Mouse (Mus musculus) midbrain, embryonic 10.5 days (tissue): ENCODE results near the gene Chd2. TPM values are rescaled to one million over a fixed set of nuclear protein-coding genes. Genes with fewer than 3 reads are reported as not detected.

ENCODE experiments used
- DNase-seq: peaks from one replicate; pipeline ENCODE4 v3.0.0-alpha.2; 2017; ENCODE audit warnings: low spot score
- H3K27ac ChIP-seq: fragments of 300-500 bp; sonication (generic); replicated peaks from 2 replicates; pipeline ENCODE4 v1.5.1; 2016; ENCODE audit warnings: mild to moderate bottlenecking
- H3K27me3 ChIP-seq: fragments of 300-500 bp; sonication (generic); 2 replicates; pipeline ENCODE4 v1.6.1; 2016; ENCODE audit warnings: low read depth, mild to moderate bottlenecking; ENCODE audit not compliant: poor library complexity, severe bottlenecking
- H3K36me3 ChIP-seq: fragments of 300-500 bp; sonication (generic); 2 replicates; pipeline ENCODE4 v1.6.1; 2016; ENCODE audit warnings: mild to moderate bottlenecking, moderate library complexity
- H3K4me1 ChIP-seq: fragments of 300-500 bp; sonication (generic); 2 replicates; pipeline ENCODE4 v1.6.1; 2016
- H3K4me3 ChIP-seq: fragments of 300-500 bp; sonication (generic); 2 replicates; pipeline ENCODE4 v1.5.1; 2016; ENCODE audit warnings: mild to moderate bottlenecking, moderate library complexity
- H3K9me3 ChIP-seq: fragments of 300-500 bp; sonication (generic); replicated peaks from 2 replicates; pipeline ENCODE4 v1.6.1; 2016; ENCODE audit warnings: mild to moderate bottlenecking
- WGBS: fragments of 180-500 bp; shearing (Covaris S2); methylation state at CpG from one replicate; pipeline ENCODE4 v1.1.7; 2016; 5-methylcytosine and 5-hydroxymethylcytosine counted together
- polyA plus RNA-seq: library from polyadenylated mRNA; unstranded; fragments of >200 nt; fragmentation: Nextera tagmentation; extraction: Ambion mirVana; gene quantifications from 2 replicates; pipeline ENCODE4 v1.2.1, GENCODE M21; 2016

The Chd2 gene
- polyA plus RNA-seq, 1 experiment from 2014 or later, result 39.6 TPM

- Histone ChIP-seq H3K27ac (0 out of 2 replicates have a peak overlapping the region, but pooled peaks have one; percentile 97), H3K4me3 (peak overlapping the region; percentile 72; the same call in 1 of the 2 replicates), H3K36me3 (peaks cover 52% of the 10 kb centered on the region), H3K4me1 (peaks cover 16% of the 10 kb centered on the region), H3K9me3 (no peaks in the 10 kb centered on the region), H3K27me3 (no peaks in the 10 kb centered on the region)
- peak; percentile 10 for DNase-seq
- 80% methylated on average over 7 of the region's 7 CpGs for WGBS
Observed at GRCm38 (mm10) chr7:73542131-73542853, 662 bp upstream of the Chd2 start.

GRCm38 (mm10) chr7:73541079-73541390 lies 595 bp downstream of the Chd2 start:
- Histone ChIP-seq H3K36me3 (peaks cover 39% of the 10 kb centered on the region), H3K9me3 (no peaks in the 10 kb centered on the region), H3K27ac (peak overlapping the region; percentile 97), H3K4me1 (peaks cover 24% of the 10 kb centered on the region), H3K27me3 (no peaks in the 10 kb centered on the region), H3K4me3 (peak overlapping the region; percentile 72)
- no peak for DNase-seq
- WGBS, result under 1% methylated on average over 4 of the region's 4 CpGs

- Histone ChIP-seq H3K27me3 (no peaks in the 10 kb centered on the region), H3K9me3 (no peaks in the 10 kb centered on the region), H3K36me3 (peaks cover 38% of the 10 kb centered on the region), H3K4me1 (peaks cover 30% of the 10 kb centered on the region), H3K4me3 (peak overlapping the region; percentile 72), H3K27ac (peak overlapping the region; percentile 97)
- no peak for DNase-seq
- 6% methylated on average over 12 of the region's 12 CpGs for WGBS
Observed at GRCm38 (mm10) chr7:73540202-73541078, 1.2 kb downstream of the Chd2 start.

- no peaks in the 10 kb centered on the region for H3K27me3 ChIP-seq
- no peak for DNase-seq
Observed at GRCm38 (mm10) chr7:73539116-73539682, 2.4 kb downstream of the Chd2 start.

GRCm38 (mm10) chr7:73538424-73539079 lies 3.1 kb downstream of the Chd2 start:
- H3K9me3 ChIP-seq, result no peaks in the 10 kb centered on the region
- H3K36me3 ChIP-seq, result peaks cover 27% of the 10 kb centered on the region
- H3K4me1 ChIP-seq, result peaks cover 43% of the 10 kb centered on the region
- H3K27ac ChIP-seq, result peak overlapping the region; percentile 97
- peak overlapping the region; percentile 72 for H3K4me3 ChIP-seq
- WGBS, result 23% methylated on average over 4 of the region's 4 CpGs
- no peaks in the 10 kb centered on the region for H3K27me3 ChIP-seq
- no peak for DNase-seq

More at GRCm38 (mm10) chr7:73539116-73539682, 2.4 kb downstream of the Chd2 start:
- Histone ChIP-seq H3K36me3 (peaks cover 30% of the 10 kb centered on the region), H3K27ac (peak overlapping the region; percentile 97), H3K4me3 (peak overlapping the region; percentile 72), H3K4me1 (peaks cover 37% of the 10 kb centered on the region), H3K9me3 (no peaks in the 10 kb centered on the region)
- WGBS, result 27% methylated on average over 2 of the region's 2 CpGs

- under 1% methylated on average over 46 of the region's 46 CpGs for WGBS
Observed at GRCm38 (mm10) chr7:73537634-73538423, 3.8 kb downstream of the Chd2 start.

GRCm38 (mm10) chr7:73537228-73537627 lies 4.4 kb downstream of the Chd2 start:
- H3K4me1 ChIP-seq, result peaks cover 52% of the 10 kb centered on the region
- H3K27me3 ChIP-seq, result no peaks in the 10 kb centered on the region
- H3K27ac ChIP-seq, result peak overlapping the region; percentile 97
- no peak for DNase-seq
- H3K4me3 ChIP-seq, result peak overlapping the region; percentile 72
- 26% methylated on average over 10 of the region's 10 CpGs for WGBS
- H3K9me3 ChIP-seq, result no peaks in the 10 kb centered on the region
- peaks cover 14% of the 10 kb centered on the region for H3K36me3 ChIP-seq

More at GRCm38 (mm10) chr7:73537634-73538423, 3.8 kb downstream of the Chd2 start:
- Histone ChIP-seq H3K36me3 (peaks cover 20% of the 10 kb centered on the region), H3K4me1 (peaks cover 50% of the 10 kb centered on the region), H3K9me3 (no peaks in the 10 kb centered on the region), H3K27me3 (no peaks in the 10 kb centered on the region), H3K4me3 (peak overlapping the region; percentile 72), H3K27ac (peak overlapping the region; percentile 97)
- DNase-seq, result peak; percentile 100

GRCm38 (mm10) chr7:73536579-73536978 lies 5.1 kb downstream of the Chd2 start:
- no peak for DNase-seq
- H3K36me3 ChIP-seq, result peaks cover 16% of the 10 kb centered on the region
- H3K4me1 ChIP-seq, result peaks cover 52% of the 10 kb centered on the region
- H3K9me3 ChIP-seq, result no peaks in the 10 kb centered on the region
- peak overlapping the region; percentile 72 for H3K4me3 ChIP-seq
- H3K27ac ChIP-seq, result peak overlapping the region; percentile 97
- 91% methylated on average over 2 of the region's 2 CpGs for WGBS
- H3K27me3 ChIP-seq, result no peaks in the 10 kb centered on the region

- no peak for DNase-seq
- no peaks in the 10 kb centered on the region for H3K9me3 ChIP-seq
- no peak overlapping the region for H3K27ac ChIP-seq
- H3K27me3 ChIP-seq, result no peaks in the 10 kb centered on the region
- peaks cover 52% of the 10 kb centered on the region for H3K4me1 ChIP-seq
- H3K4me3 ChIP-seq, result no peak overlapping the region
- WGBS, result 85% methylated on average over 4 of the region's 4 CpGs
- peaks cover 22% of the 10 kb centered on the region for H3K36me3 ChIP-seq
Observed at GRCm38 (mm10) chr7:73535861-73536200, 5.8 kb downstream of the Chd2 start.

GRCm38 (mm10) chr7:73534937-73535860 lies 6.4 kb downstream of the Chd2 start:
- WGBS, result 83% methylated on average over 2 of the region's 2 CpGs
- DNase-seq, result no peak
- Histone ChIP-seq H3K27me3 (no peaks in the 10 kb centered on the region), H3K4me3 (no peak overlapping the region), H3K4me1 (peaks cover 52% of the 10 kb centered on the region), H3K36me3 (peaks cover 29% of the 10 kb centered on the region), H3K27ac (no peak overlapping the region), H3K9me3 (no peaks in the 10 kb centered on the region)

GRCm38 (mm10) chr7:73533457-73533856 lies 8.2 kb downstream of the Chd2 start:
- no peak for DNase-seq
- Histone ChIP-seq H3K27me3 (no peaks in the 10 kb centered on the region), H3K27ac (no peak overlapping the region; the same call in 1 of the 2 replicates), H3K4me1 (peaks cover 40% of the 10 kb centered on the region), H3K9me3 (no peaks in the 10 kb centered on the region), H3K36me3 (peaks cover 43% of the 10 kb centered on the region), H3K4me3 (no peak overlapping the region)
- 83% methylated on average over 2 of the region's 2 CpGs for WGBS
